Mouse (Mus musculus) cortical plate, adult 2 months (tissue): ENCODE data around the gene Reep6.

Source experiments
- CTCF ChIP-seq: fragments of 200-500 bp; IDR thresholded peaks from 2 replicates; pipeline ENCODE4 v1.5.1; 2011; ENCODE audit warnings: mild to moderate bottlenecking, control low read depth, low read length; ENCODE audit not compliant: insufficient read depth; ENCODE audit errors: extremely low read depth
- POLR2A ChIP-seq: fragments of 200-500 bp; IDR thresholded peaks from 2 replicates; pipeline ENCODE4 v1.6.1; 2011; ENCODE audit warnings: mild to moderate bottlenecking, low read length, control low read depth; ENCODE audit not compliant: insufficient read depth; ENCODE audit errors: extremely low read depth

DNA sequence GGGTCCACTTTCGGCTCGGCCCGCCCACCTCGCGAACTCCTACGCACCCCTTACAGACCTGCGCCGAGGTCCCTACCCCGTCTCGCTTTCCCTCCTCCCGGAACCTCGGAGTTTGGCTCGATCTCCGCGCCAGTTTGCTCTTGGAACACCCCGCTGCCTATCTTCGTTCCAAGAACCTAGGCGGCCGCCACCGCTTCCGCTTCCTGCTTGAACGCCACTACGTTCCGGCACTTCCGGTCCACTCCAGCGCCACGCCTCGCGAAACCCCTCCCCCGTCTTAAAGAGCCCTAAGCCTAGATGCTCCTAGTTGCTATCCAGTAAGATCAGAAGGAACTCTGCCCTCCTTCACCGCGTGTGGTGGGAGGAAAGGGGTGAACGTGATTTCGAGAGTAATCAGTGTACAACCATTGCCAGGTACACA, 9.4 kb upstream of the Reep6 start, which contains the start of gene 2310011J03Rik:
- TF ChIP-seq CTCF (no peak), POLR2A (peak; percentile 59; the same call in 1 of the 2 replicates)
